Mouse (Mus musculus): ENCODE measurements around the gene Hoxd8.
A peak's percentile ranks its signal among the peaks of the same experiment; 100 is the strongest.

The Hoxd8 gene

GRCm38 (mm10) chr2:74698201-74699052 is 6.0 kb upstream of the Hoxd8 start:
- no peak for DNase-seq (ENCODE audit: low read depth, low spot score)

GRCm38 (mm10) chr2:74699053-74699430 is 5.4 kb upstream of the Hoxd8 start:
- no peak for DNase-seq (ENCODE audit: low read depth, low spot score)

DNA sequence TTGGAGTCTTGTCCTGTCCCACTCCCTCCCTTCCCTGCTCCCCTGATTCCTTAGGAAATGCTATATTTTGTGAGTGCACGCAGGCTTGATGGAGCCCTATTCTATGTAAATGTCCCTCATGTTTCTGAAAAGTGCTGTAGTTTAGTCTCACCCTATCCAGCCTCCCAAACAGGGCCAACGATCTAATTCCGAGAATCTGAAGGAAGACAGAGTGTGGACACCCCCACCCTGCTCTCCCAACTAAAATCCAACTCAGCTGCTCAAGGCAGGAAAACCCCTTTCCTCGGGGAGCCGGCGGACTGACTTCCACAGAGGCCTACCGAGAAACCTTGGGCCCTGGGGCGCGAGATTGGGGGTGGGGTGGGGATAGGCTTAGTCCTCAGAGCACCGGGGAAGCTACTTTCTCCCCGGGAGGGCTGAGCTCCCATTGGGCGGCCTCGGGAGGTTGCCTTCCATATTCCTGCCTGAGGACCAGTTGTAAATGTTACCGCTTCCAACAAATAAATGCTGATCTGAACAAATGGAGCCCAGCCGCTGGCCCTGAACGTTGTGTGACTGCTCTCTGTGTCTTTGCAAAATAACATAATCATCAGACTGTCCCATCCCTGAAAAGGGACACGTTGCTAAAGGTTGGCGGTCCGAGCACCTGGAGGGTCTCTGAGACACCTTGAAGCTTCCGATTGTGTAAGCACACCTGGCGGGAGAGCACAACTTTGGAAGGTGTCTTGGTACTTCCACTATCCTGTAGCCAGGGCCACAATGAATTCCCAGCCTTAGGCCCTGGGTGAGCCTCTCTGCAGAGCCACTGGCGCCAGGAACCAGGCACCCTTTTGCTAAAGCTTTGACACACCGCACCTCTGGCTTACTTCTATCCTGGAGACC is 4.5 kb upstream of the Hoxd8 start:
- no peak for DNase-seq (ENCODE audit: low read depth, low spot score)

DNA sequence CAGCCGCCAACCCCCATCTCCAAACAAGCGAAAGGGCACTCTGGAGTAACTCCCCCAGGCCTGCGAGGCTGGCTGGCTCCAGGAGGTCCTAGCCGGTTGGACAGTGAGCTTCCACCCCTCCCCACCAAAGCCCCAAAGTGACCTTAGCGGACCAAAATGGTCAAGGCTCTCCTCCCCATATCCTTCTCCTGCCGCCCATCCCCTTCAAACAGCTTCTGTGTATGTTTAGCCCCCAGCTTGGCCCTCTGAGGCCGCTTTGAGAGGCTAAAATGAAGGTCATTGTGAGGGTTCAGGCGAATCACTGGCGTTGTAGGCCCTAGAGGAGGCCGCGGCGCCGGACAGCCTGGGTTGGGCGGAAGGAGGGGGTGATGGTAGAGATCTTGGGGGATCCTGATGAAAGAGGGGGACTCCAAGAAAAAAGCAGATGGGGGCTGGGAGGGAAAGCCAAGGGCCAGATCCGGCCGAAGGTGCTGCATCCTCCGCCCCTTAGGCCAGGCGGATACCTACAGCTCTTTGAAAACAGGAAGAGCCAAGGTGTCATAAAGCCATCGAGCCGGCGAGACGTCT is 3.8 kb upstream of the Hoxd8 start:
- no peak for DNase-seq (ENCODE audit: low read depth, low spot score)

- DNase-seq (ENCODE audit: low read depth, low spot score), result peak; percentile 65
Observed at GRCm38 (mm10) chr2:74701949-74702819, 2.2 kb upstream of the Hoxd8 start.

DNA sequence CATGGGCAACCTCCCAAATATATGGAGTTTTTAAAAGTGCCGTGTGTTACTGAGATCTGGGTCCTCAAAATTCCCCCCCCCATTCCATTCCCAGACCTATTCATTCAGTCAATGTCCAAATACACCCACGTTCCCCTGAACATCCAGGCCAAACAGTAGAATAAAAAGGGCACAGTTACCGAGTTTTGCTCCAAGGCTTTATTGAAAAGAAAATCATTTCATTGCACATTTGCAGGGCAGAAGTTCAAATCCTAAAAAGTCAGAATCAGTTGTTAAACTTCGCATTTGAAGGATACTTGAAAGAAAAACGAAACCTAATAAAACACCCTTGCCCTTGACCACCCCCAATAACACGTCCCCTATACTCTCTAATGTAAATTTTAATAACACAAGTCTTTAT is 1.6 kb upstream of the Hoxd8 start:
- DNase-seq (ENCODE audit: low read depth, low spot score), result no peak

DNA sequence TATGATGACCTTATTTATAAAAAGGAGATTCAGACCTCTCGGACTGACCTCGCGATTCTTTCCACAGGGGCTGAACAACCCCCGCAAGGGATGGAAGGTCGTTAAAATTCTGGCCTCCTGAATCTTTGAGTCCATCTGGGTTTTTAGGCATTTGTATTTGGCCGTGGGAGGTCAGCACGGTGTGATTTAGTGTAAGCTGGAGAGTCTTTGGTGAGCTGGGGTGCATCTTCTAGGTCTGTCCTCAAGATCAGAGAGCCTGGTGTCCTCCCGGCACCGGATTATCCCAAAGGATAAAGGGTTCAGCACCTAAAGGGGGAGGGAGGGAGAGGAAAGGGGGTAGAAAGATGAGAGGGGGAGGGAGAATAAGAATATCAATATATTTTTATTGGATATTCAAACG is 1.1 kb upstream of the Hoxd8 start:
- DNase-seq (ENCODE audit: low read depth, low spot score), result no peak

DNA sequence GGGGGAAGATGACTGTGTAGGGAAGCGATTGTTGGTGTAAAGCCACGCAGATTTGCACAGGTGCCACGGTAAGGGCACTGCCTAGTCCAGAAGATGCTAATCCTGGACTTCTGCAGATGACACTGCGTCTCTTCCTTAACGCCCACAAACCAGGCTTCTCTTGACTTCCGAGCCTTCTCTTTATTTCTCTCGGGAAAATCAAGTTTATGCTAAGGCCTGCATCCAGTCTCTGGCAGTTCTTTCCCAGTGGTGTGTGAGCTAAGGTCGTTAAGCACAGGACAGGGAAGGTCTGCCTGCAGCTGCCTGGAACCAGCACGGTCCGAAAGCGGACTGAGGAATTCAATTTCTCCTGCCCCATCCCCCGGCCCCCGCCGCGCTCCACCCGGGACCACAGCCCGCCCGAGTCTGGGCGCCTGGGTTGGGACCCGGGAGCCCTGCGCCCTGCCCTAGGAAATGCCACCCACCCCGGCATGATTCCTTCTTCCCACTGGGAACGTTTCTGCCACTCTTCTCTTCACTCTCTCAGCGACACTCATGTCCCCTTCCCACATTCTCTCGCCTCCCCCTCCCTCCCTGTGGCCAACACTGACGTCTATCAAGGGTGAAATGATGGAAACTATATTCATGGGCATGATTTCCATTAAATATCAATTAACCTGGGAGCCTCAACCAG is 559 bp upstream of the Hoxd8 start:
- DNase-seq (ENCODE audit: low read depth, low spot score), result no peak

GRCm38 (mm10) chr2:74704999-74705466 is 618 bp downstream of the Hoxd8 start:
- DNase-seq (ENCODE audit: low read depth, low spot score), result no peak

- DNase-seq (ENCODE audit: low read depth, low spot score), result no peak
Observed at GRCm38 (mm10) chr2:74705467-74706089, 1.2 kb downstream of the Hoxd8 start.

DNA sequence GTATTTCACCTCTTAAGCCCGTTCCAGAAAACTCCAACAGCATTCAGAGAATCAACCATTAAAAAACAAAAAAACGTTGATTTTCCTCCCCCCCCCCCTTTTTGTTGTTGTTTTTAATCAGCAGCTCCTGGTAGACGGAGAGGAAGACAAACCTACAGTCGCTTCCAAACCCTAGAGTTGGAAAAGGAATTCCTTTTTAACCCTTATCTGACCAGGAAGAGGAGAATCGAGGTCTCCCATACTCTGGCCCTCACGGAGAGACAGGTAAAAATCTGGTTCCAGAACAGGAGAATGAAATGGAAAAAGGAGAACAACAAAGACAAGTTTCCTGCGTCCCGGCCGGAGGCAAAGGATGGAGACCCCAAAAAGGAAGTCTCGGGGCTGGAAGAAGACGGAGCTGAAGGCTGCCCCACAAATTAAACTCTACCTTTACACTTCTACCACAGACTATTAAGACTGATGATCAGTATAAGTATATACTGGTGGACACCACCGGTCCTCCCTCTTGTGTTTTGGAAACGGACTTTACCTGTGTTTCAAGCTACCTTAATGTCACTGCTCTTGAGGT is 2.1 kb downstream of the Hoxd8 start:
- no peak for DNase-seq (ENCODE audit: low read depth, low spot score)

- no peak for DNase-seq (ENCODE audit: low read depth, low spot score)
Observed at GRCm38 (mm10) chr2:74707599-74707998, 3.2 kb downstream of the Hoxd8 start.

GRCm38 (mm10) chr2:74708676-74709075 is 4.3 kb downstream of the Hoxd8 start:
- no peak for DNase-seq (ENCODE audit: low read depth, low spot score)

DNA sequence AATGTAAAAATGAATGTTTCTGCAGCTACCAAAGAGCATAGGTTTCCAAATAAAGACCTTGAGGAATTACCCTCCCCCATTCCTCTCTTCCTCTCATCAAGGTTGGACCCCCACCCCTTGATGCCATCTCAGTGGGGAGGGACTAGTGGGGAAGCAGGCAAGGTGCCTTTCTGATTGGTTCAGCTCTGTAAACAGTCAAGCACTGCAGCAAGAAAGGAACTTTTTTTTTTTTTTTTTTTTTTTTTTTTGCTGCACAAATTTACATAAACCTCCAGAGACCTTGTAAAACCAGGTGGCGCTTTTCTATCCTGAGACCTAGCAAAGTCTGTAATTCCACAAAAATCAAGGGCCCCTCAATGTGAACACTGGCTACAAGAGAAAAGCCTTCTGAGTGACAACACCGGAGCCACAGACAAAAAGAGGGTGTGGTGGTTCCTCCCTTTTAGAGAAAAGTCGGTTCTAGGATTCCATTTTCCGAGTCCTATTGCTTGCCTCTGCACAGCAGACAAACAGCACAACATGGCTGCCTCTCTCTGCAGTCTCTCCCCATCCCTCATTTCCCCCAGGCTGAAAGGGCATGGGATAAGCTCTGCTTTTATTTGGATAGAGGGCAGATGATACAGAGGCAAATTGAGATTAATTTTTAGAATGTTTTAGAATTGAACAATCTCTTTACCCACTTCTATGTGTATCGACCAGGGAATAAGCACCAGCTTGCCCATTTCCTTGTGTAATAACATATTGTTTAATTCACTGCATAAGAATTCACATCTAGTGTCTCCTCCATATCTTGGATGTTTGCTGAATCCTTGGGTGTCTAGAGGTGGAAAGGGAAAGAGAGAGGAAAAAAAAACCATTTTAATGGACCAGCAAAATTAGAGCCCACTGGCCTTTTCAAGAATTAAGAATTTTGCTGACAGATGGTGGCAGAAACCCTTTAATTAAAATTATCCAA is 5.3 kb downstream of the Hoxd8 start:
- no peak for DNase-seq (ENCODE audit: low read depth, low spot score)

GRCm38 (mm10) chr2:74710929-74711543 is 6.6 kb downstream of the Hoxd8 start:
- DNase-seq (ENCODE audit: low read depth, low spot score), result no peak

- no peak for DNase-seq (ENCODE audit: low read depth, low spot score)
Observed at GRCm38 (mm10) chr2:74711721-74712621, 7.6 kb downstream of the Hoxd8 start, which contains the start of the genes Hoxd3 and Hoxd4. TSS of gene Hoxd3 (plus strand) at chr2:74711927. TSS of gene Hoxd4 (plus strand) at chr2:74711929.
